Mouse (Mus musculus) stomach, postnatal 0 days (tissue): ENCODE data around the gene Tnp1. TPM values are rescaled to one million over a fixed set of nuclear protein-coding genes. Genes with fewer than 3 reads are reported as not detected.

Source experiments
- ATAC-seq: fragments of 200-750 bp; cut with Nextera tagmentation; 2 replicates; pipeline ENCODE4 v1.8.0; 2017; ENCODE audit not compliant: low FRiP score, low TSS enrichment
- DNase-seq: peaks from one replicate; pipeline ENCODE4 v3.0.0-alpha.2; 2016; ENCODE audit warnings: low spot score
- H3K27ac ChIP-seq: fragments of 300-500 bp; sonication (generic); replicated peaks from 2 replicates; pipeline ENCODE4 v1.5.1; 2014; ENCODE audit warnings: mild to moderate bottlenecking, control low read depth
- H3K27me3 ChIP-seq: fragments of 300-500 bp; sonication (generic); 2 replicates; pipeline ENCODE4 v1.6.1; 2014; ENCODE audit warnings: low read length; ENCODE audit not compliant: control insufficient read depth, insufficient read depth
- H3K36me3 ChIP-seq: fragments of 300-500 bp; sonication (generic); 2 replicates; pipeline ENCODE4 v1.6.1; 2014; ENCODE audit warnings: low read length, mixed read lengths; ENCODE audit not compliant: control insufficient read depth, insufficient read depth
- H3K4me1 ChIP-seq: fragments of 300-500 bp; sonication (generic); replicated peaks from 2 replicates; pipeline ENCODE4 v1.6.1; 2014; ENCODE audit warnings: antibody characterized with exemption; ENCODE audit not compliant: control insufficient read depth, insufficient read depth
- H3K4me2 ChIP-seq: fragments of 300-500 bp; sonication (generic); replicated peaks from 2 replicates; pipeline ENCODE4 v1.6.1; 2014; ENCODE audit warnings: low read depth, mild to moderate bottlenecking, control low read depth, moderate library complexity
- H3K4me3 ChIP-seq: fragments of 300-500 bp; sonication (generic); 2 replicates; pipeline ENCODE4 v1.5.1; 2014; ENCODE audit warnings: low read depth, low read length, control low read depth
- H3K9ac ChIP-seq: fragments of 300-500 bp; sonication (generic); 2 replicates; pipeline ENCODE4 v1.6.1; 2014; ENCODE audit warnings: mild to moderate bottlenecking, low read length, control low read depth, mixed read lengths
- H3K9me3 ChIP-seq: fragments of 300-500 bp; sonication (generic); 2 replicates; pipeline ENCODE4 v1.6.1; 2016; ENCODE audit warnings: low read length; ENCODE audit not compliant: control insufficient read depth
- CTCF ChIP-seq: IDR thresholded peaks from 2 replicates; pipeline ENCODE4 v1.5.1; 2016; ENCODE audit warnings: antibody characterized with exemption, low read depth, mild to moderate bottlenecking, moderate library complexity
- EP300 ChIP-seq: optimal IDR thresholded peaks from 2 replicates; pipeline ENCODE3; 2016; ENCODE audit warnings: antibody characterized with exemption
- WGBS: fragments of 180-500 bp; shearing (Covaris S2); extraction: QIAGEN DNeasy Blood & Tissue Kit; methylation state at CpG from one replicate; pipeline ENCODE4 v1.1.7; 2014; 5-methylcytosine and 5-hydroxymethylcytosine counted together
- polyA plus RNA-seq: library from polyadenylated mRNA; unstranded; fragments of >200 nt; fragmentation: Nextera tagmentation; extraction: Ambion mirVana; gene quantifications from 2 replicates; pipeline ENCODE4 v1.2.1, GENCODE M21; 2015

Tnp1 gene
- polyA plus RNA-seq, 1 experiment from 2014 or later, result not detected

DNA sequence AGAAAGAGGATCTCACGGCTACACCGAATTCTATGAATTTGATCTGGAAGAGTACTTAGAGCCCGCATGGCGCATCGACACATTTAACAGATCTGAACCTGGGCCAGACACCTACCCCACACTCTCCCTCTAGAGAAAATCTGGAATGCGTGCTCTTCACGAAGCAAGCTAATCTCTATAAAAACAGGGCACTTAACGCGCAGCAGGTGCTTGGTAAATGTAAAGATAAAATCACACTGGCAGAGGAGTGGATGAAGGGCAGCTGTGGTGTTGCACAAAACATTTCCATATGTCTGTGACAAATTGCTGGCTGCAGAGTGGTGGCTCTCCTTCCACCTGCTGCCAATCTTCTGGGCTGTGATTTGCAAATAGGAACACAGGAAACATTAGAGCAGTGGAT, 36.8 kb downstream of the Tnp1 start:
- H3K4me3 ChIP-seq, result no peak overlapping the region
- no peaks in the 10 kb centered on the region for H3K9me3 ChIP-seq
- no peak overlapping the region for H3K27ac ChIP-seq
- no peak for TF ChIP-seq EP300
- TF ChIP-seq CTCF, result no peak
- H3K4me2 ChIP-seq, result no peak overlapping the region
- ATAC-seq (no peak), DNase-seq (no peak)
- H3K36me3 ChIP-seq, result no peaks in the 10 kb centered on the region
- H3K9ac ChIP-seq, result no peak overlapping the region
- H3K27me3 ChIP-seq, result no peaks in the 10 kb centered on the region
- WGBS, result 77% methylated on average over 9 of the region's 9 CpGs
- H3K4me1 ChIP-seq, result no peaks in the 10 kb centered on the region

DNA sequence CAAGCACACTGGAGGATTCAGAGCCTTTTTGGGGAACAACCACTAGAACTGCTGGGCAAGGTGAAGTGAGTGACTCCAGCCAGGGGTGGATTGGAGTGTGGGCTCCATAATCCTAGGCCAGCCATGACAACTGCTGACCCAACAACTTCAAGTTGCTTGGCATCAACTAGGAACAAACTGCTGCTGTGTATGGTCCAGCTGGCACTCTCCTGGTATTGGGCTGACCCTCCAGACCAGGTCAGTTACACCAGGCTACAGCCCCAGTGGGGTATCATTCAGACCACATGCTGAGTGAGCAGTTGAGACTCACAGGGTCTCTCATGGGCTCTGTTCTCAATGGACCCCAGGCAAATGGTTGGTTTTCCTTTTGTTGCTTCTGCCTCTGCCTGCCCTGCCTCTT, 41.5 kb downstream of the Tnp1 start:
- H3K36me3 ChIP-seq, result no peaks in the 10 kb centered on the region

DNA sequence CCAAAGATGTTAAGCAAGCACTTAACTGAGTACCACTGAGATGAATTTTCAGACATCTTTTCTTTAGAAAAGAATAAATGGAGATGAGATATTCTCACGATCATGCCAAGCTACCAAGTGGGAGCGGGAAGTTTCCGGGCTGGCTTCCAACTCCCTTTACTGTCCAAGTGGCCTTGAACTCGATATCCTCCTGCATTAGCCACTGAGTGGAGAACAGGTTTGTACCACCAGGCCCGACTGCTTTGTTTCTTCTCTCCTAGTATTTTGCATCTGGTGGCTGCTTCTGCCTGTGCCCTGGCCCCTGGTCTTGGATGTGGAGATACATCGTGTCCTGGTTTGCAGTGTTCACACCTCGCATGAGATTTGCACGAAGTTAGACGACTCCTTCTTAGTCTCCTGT, 45.2 kb downstream of the Tnp1 start:
- TF ChIP-seq CTCF, result no peak
- no peak for TF ChIP-seq EP300
- no peak overlapping the region for H3K27ac ChIP-seq
- H3K27me3 ChIP-seq, result no peaks in the 10 kb centered on the region
- H3K36me3 ChIP-seq, result no peaks in the 10 kb centered on the region
- no peaks in the 10 kb centered on the region for H3K9me3 ChIP-seq
- ATAC-seq, result no peak
- no peak overlapping the region for H3K4me2 ChIP-seq
- H3K4me1 ChIP-seq, result peaks cover 3% of the 10 kb centered on the region; the same call in 1 of the 2 replicates
- H3K4me3 ChIP-seq, result no peak overlapping the region
- H3K9ac ChIP-seq, result no peak overlapping the region
- WGBS, result 62% methylated on average over 9 of the region's 9 CpGs
- DNase-seq, result no peak

More for the DNA sequence above, 41.5 kb downstream of the Tnp1 start:
- no peak for DNase-seq
- Histone ChIP-seq H3K27me3 (no peaks in the 10 kb centered on the region), H3K4me3 (no peak overlapping the region), H3K4me1 (peaks cover 3% of the 10 kb centered on the region; the same call in 1 of the 2 replicates), H3K9ac (no peak overlapping the region), H3K4me2 (no peak overlapping the region), H3K27ac (no peak overlapping the region), H3K9me3 (no peaks in the 10 kb centered on the region)
- TF ChIP-seq CTCF (no peak), EP300 (no peak)
- ATAC-seq, result no peak

DNA sequence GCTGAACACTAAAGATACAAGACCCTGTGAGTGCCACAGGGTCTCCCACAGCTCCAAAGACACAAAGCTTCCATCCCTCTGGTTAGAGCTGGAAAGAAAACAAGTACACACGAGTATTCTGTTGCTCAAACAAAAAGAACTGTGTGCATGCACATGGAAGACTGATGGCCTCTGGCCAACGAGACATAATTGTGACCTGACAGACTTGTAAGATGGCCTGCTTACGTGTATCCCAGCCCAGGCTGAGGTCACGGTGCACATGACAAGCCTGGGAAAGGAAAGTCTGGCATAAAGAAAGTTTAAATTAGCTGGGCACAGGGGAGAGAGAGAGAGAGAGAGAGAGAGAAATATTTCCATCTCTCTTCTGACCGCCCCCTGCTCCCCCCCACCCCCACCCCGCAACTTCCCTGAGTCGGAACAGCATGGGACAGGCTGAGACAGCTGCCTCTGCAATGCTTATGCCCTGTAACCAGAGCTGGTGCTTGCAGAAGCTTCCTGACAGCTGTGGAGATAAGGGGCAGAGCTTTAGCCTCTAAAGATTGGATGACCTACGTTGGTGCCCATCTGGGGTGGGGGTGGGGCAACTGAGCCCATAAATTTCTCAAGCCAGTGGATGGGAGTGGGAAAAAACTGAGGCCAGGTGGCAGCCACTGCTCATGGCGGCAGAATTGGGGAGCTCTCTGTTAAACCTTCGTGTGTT, 46.4 kb downstream of the Tnp1 start:
- H3K27ac ChIP-seq, result no peak overlapping the region
- no peak overlapping the region for H3K4me2 ChIP-seq
- H3K27me3 ChIP-seq, result no peaks in the 10 kb centered on the region
- H3K4me1 ChIP-seq, result peaks cover 3% of the 10 kb centered on the region; the same call in 1 of the 2 replicates
- ATAC-seq, result no peak
- 29% methylated on average over 10 of the region's 10 CpGs for WGBS
- no peaks in the 10 kb centered on the region for H3K36me3 ChIP-seq
- no peak overlapping the region for H3K4me3 ChIP-seq
- TF ChIP-seq CTCF, result no peak
- TF ChIP-seq EP300, result no peak
- no peak overlapping the region for H3K9ac ChIP-seq
- DNase-seq, result no peak
- H3K9me3 ChIP-seq, result no peaks in the 10 kb centered on the region

DNA sequence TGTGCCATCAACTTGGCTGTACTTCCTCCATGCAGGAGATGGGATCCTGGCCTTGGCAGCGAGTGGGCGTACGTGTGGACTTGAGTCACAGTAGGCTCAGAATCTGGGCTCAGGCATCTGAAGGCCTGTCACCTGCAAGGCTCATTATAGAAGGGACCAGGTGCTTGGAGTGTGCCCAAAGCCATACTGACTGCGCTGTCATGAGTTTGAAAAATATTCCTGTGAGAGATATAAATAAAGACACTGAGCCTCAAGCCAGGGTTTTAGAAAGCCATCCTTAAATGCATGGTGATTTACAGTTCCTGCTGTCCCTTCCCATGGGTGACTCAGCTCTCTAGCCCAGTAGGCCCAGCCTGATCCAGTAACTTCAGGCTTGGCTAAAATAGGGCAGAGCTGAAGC, 49.3 kb downstream of the Tnp1 start:
- TF ChIP-seq EP300 (no peak), CTCF (no peak)
- WGBS, result 62% methylated on average over 4 of the region's 4 CpGs
- Histone ChIP-seq H3K27ac (no peak overlapping the region), H3K9ac (no peak overlapping the region), H3K4me3 (no peak overlapping the region), H3K9me3 (no peaks in the 10 kb centered on the region), H3K4me1 (peaks cover 3% of the 10 kb centered on the region; the same call in 1 of the 2 replicates), H3K4me2 (no peak overlapping the region), H3K27me3 (no peaks in the 10 kb centered on the region), H3K36me3 (no peaks in the 10 kb centered on the region)
- DNase-seq (no peak), ATAC-seq (no peak)

Other genes with a start within 250 kb of the Tnp1 start
- gene Igfbp2, start 191.4 kb downstream of the Tnp1 start, polyA plus RNA-seq, result 304 and 499 TPM in 2 replicates
- gene Igfbp5, start 141.0 kb downstream of the Tnp1 start, polyA plus RNA-seq, result 37.8 and 44.2 TPM in 2 replicates